In the genomic region with DNA sequence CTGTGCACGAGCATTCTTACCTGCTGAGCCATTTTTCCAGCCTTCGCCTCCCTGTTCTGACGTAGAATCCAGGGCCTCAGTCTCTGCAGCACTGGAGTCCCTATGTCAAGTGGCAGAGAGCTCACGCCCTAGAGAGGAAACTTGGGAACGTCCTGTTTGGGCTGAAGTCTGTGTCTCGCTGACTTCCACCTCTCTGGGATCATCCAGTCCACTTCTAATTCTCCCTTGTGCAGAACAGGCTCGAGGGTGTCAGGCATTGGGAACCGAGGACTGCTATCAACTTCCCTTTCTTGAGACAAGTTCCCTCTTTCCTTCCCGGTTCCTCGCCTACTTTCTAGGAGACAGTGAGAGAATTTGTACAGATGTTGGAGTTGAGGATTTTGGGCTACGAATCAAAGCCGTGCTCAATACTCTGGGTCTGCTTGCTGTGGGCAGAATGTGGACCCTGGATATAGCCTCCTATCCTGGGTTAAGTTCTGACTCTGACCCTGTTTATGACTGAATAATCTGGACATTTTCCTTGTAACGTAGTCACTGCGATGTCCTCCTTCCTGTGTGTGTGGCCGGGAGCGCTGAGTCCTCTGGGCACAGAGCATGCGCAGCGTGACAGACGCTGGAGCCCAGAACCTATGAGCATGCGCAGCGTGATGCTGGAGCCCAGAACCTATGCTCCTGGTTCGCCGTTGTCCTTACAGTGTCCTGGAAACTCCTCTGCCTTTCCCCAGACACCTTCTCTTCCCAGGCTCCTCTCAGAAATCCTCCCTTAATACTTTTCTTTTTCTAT, we compare ENCODE assay signal across 13 mouse cellular contexts. TPM values are rescaled to one million over a fixed set of nuclear protein-coding genes. Genes with fewer than 3 reads are reported as not detected.
A peak's percentile ranks its signal among the peaks of the same experiment; 100 is the strongest.
DNase-seq lines count a peak whose midpoint lies in the region; ATAC-seq and TF ChIP-seq lines count a peak whose summit lies in the region.
"Had no signal": no experiment of that assay in that cellular context is flagged by ENCODE, and none has a peak within 500 bp of the region (broad histone marks: within the 10 kb centered on the region; RNA-seq: fewer than 3 reads in every experiment).

No protein-coding gene starts in this region.

- no peaks in the 10 kb centered on the region for H3K9me3 ChIP-seq in embryonic facial prominence, embryonic 10.5 days
- no peaks in the 10 kb centered on the region for H3K9me3 ChIP-seq in hindbrain, embryonic 15.5 days
- H3K9me3 ChIP-seq in neural tube, embryonic 12.5 days: no peaks in the 10 kb centered on the region
- H3K9me3 ChIP-seq: liver, embryonic 13.5 days had no signal

- ATAC-seq in hindbrain, embryonic 15.5 days (ENCODE audit: low FRiP score, low read depth): no peak
- 0 out of 2 replicates have a peak, but pooled peaks have one; percentile 8 for ATAC-seq in neural tube, embryonic 12.5 days (ENCODE audit: low FRiP score, low read depth)

- intact Hi-C loops in heart, adult 2 months (cut with DNase I): no loop called here

- peak; percentile 53 for TF ChIP-seq POLR2A in heart, adult 2 months (IDR thresholded peaks at IDR 0.05; ENCODE audit: insufficient read depth, low read depth, low read length)

- no peak overlapping the region for H3K4me2 ChIP-seq in hindbrain, embryonic 15.5 days
- no peak overlapping the region for H3K4me2 ChIP-seq in neural tube, embryonic 12.5 days (replicated peaks)
- H3K4me2 ChIP-seq: liver, embryonic 13.5 days had no signal

- H3K27me3 ChIP-seq in heart, adult 2 months (ENCODE audit: control insufficient read depth, insufficient read depth, low read length): no peaks in the 10 kb centered on the region
- peaks cover 15% of the 10 kb centered on the region for H3K27me3 ChIP-seq in embryonic facial prominence, embryonic 10.5 days (replicated peaks; ENCODE audit: low read depth, poor library complexity, severe bottlenecking)
- no peaks in the 10 kb centered on the region for H3K27me3 ChIP-seq in hindbrain, embryonic 15.5 days
- H3K27me3 ChIP-seq in neural tube, embryonic 12.5 days (replicated peaks): no peaks in the 10 kb centered on the region; the same call in 1 of the 2 replicates

- no peak overlapping the region for H3K9ac ChIP-seq in heart, adult 2 months (ENCODE audit: low read depth, low read length)
- H3K9ac ChIP-seq in hindbrain, embryonic 15.5 days: no peak overlapping the region
- no peak overlapping the region for H3K9ac ChIP-seq in neural tube, embryonic 12.5 days
- H3K9ac ChIP-seq: liver, embryonic 13.5 days had no signal

- no peak overlapping the region for H3K4me3 ChIP-seq in heart, adult 2 months
- H3K4me3 ChIP-seq in embryonic facial prominence, embryonic 10.5 days: no peak overlapping the region
- H3K4me3 ChIP-seq in hindbrain, embryonic 15.5 days: no peak overlapping the region
- H3K4me3 ChIP-seq in neural tube, embryonic 12.5 days: no peak overlapping the region
- H3K4me3 ChIP-seq: liver, embryonic 13.5 days had no signal

- DNase-seq in heart, adult 2 months: no peak
- no peak for DNase-seq in heart, adult 8-10 months (ENCODE audit: low spot score)
- no peak for DNase-seq in embryonic facial prominence, embryonic 10.5 days (ENCODE audit: low spot score)
- DNase-seq in retina, embryonic 14.5 days (ENCODE audit: low spot score): no peak
- DNase-seq in layer of hippocampus, postnatal 10 days (ENCODE audit: low spot score in 2 of 2): no peak
- no peak for DNase-seq in right cerebral cortex, postnatal 25 days
- DNase-seq: cerebellum, adult 9-11 months; gastrocnemius, postnatal 10 days; kidney, adult 9 months; liver, embryonic 13.5 days; lung, postnatal 4 days had no signal

- no peaks in the 10 kb centered on the region for H3K36me3 ChIP-seq in heart, adult 2 months (ENCODE audit: control insufficient read depth, insufficient read depth, low read length)
- H3K36me3 ChIP-seq in embryonic facial prominence, embryonic 10.5 days (replicated peaks): no peaks in the 10 kb centered on the region
- no peaks in the 10 kb centered on the region for H3K36me3 ChIP-seq in hindbrain, embryonic 15.5 days
- peaks cover 3% of the 10 kb centered on the region; the same call in 1 of the 2 replicates for H3K36me3 ChIP-seq in neural tube, embryonic 12.5 days
- H3K36me3 ChIP-seq: liver, embryonic 13.5 days had no signal

- H3K4me1 ChIP-seq in heart, adult 2 months (ENCODE audit: control insufficient read depth, insufficient read depth, low read length): peaks cover 13% of the 10 kb centered on the region
- peaks cover 38% of the 10 kb centered on the region for H3K4me1 ChIP-seq in embryonic facial prominence, embryonic 10.5 days
- H3K4me1 ChIP-seq in hindbrain, embryonic 15.5 days (replicated peaks): peaks cover 25% of the 10 kb centered on the region
- peaks cover 27% of the 10 kb centered on the region for H3K4me1 ChIP-seq in neural tube, embryonic 12.5 days

- 68% methylated on average over 23 of the region's 23 CpGs for WGBS in heart, adult 2 months
- WGBS in embryonic facial prominence, embryonic 10.5 days: 81% methylated on average over 23 of the region's 23 CpGs
- WGBS in hindbrain, embryonic 15.5 days: 80% methylated on average over 23 of the region's 23 CpGs
- WGBS in neural tube, embryonic 12.5 days: 84% methylated on average over 23 of the region's 23 CpGs

- H3K79me2 ChIP-seq in heart, adult 2 months (replicated peaks; ENCODE audit: control insufficient read depth, insufficient read depth, low read length): no peaks in the 10 kb centered on the region

- no peak for TF ChIP-seq EP300 in heart, adult 2 months (IDR thresholded peaks at IDR 0.05; ENCODE audit: insufficient read depth, low read depth, low read length)

- peak overlapping the region; percentile 23; the same call in 1 of the 2 replicates for H3K27ac ChIP-seq in heart, adult 2 months
- H3K27ac ChIP-seq in embryonic facial prominence, embryonic 10.5 days (replicated peaks): 0 out of 2 replicates have a peak overlapping the region, but pooled peaks have one; percentile 5
- H3K27ac ChIP-seq in hindbrain, embryonic 15.5 days (replicated peaks): peak overlapping the region; percentile 76
- H3K27ac ChIP-seq in neural tube, embryonic 12.5 days: no peak overlapping the region; the same call in 1 of the 2 replicates
- H3K27ac ChIP-seq: liver, embryonic 13.5 days had no signal

- no peak for TF ChIP-seq CTCF in heart, adult 2 months (IDR thresholded peaks at IDR 0.05)

RNA-seq across cellular contexts. Expression of gene Asap3, which starts 18.7 kb away (rescaled TPM):
- 10 to 100 TPM in 1 of 2 experiments, 1 to 10 TPM in 1; 7.8 to 10.2 TPM for total RNA-seq in heart, adult 2 months (2021)
- 8.6 and 9.4 TPM in 2 replicates for polyA plus RNA-seq in heart, adult 2 months (2012; rRNA removed)
- total RNA-seq in heart, adult 8-10 months (2022): 10 to 100 TPM in 1 of 4 experiments, 1 to 10 TPM in 3; 6.8 to 12.6 (median 9.1) TPM
- polyA plus RNA-seq in embryonic facial prominence, embryonic 10.5 days (2016; fragmentation: Nextera tagmentation; extraction: Ambion mirVana): 4.2 and 5.3 TPM in 2 replicates
- 5.8 and 6.5 TPM in 2 replicates for polyA plus RNA-seq in hindbrain, embryonic 15.5 days (2015; fragmentation: Nextera tagmentation; extraction: Ambion mirVana)
- polyA plus RNA-seq in neural tube, embryonic 12.5 days (2016; fragmentation: Nextera tagmentation; extraction: Ambion mirVana): 10.4 and 11.4 TPM in 2 replicates
- 1 to 10 TPM; 5.1 to 5.6 TPM for total RNA-seq in layer of hippocampus, postnatal 10 days (2021)

RNA-seq across cellular contexts. Expression of gene Tcea3, which starts 22.7 kb away (rescaled TPM):
- 100 to 1,000 TPM; 112 to 138 TPM for total RNA-seq in heart, adult 2 months (2021)
- 46.9 and 48.7 TPM in 2 replicates for polyA plus RNA-seq in heart, adult 2 months (2012; rRNA removed)
- 100 to 1,000 TPM; 142 to 162 (median 148) TPM for total RNA-seq in heart, adult 8-10 months (2022)
- polyA plus RNA-seq in embryonic facial prominence, embryonic 10.5 days (2016; fragmentation: Nextera tagmentation; extraction: Ambion mirVana): 0.83 and 0.97 TPM in 2 replicates
- 2.4 TPM in 2 replicates for polyA plus RNA-seq in hindbrain, embryonic 15.5 days (2015; fragmentation: Nextera tagmentation; extraction: Ambion mirVana)
- 3.0 and 4.5 TPM in 2 replicates for polyA plus RNA-seq in neural tube, embryonic 12.5 days (2016; fragmentation: Nextera tagmentation; extraction: Ambion mirVana)
- total RNA-seq in layer of hippocampus, postnatal 10 days (2021): under 1 TPM; 0.55 to 0.89 TPM

RNA-seq across cellular contexts. Expression of gene E2f2, which starts 52.7 kb away (rescaled TPM):
- total RNA-seq in heart, adult 2 months (2021): 1 to 10 TPM in 1 of 2 experiments, under 1 TPM in 1; 0.65 to 5.3 TPM
- 0.41 and 1.3 TPM in 2 replicates for polyA plus RNA-seq in heart, adult 2 months (2012; rRNA removed)
- total RNA-seq in heart, adult 8-10 months (2022): 1 to 10 TPM in 1 of 4 experiments, under 1 TPM in 3; 0.38 to 2.1 (median 0.59) TPM
- polyA plus RNA-seq in embryonic facial prominence, embryonic 10.5 days (2016; fragmentation: Nextera tagmentation; extraction: Ambion mirVana): 6.2 TPM in 2 replicates
- polyA plus RNA-seq in hindbrain, embryonic 15.5 days (2015; fragmentation: Nextera tagmentation; extraction: Ambion mirVana): 2.8 and 3.6 TPM in 2 replicates
- polyA plus RNA-seq in neural tube, embryonic 12.5 days (2016; fragmentation: Nextera tagmentation; extraction: Ambion mirVana): 9.5 and 10.4 TPM in 2 replicates
- total RNA-seq in layer of hippocampus, postnatal 10 days (2021): 1 to 10 TPM; 1.1 to 2.3 TPM

RNA-seq across cellular contexts. Expression of gene Zfp46, which starts 59.6 kb away (rescaled TPM):
- total RNA-seq in heart, adult 2 months (2021): 10 to 100 TPM; 33.7 to 39.6 TPM
- polyA plus RNA-seq in heart, adult 2 months (2012; rRNA removed): 32.1 and 49.6 TPM in 2 replicates
- total RNA-seq in heart, adult 8-10 months (2022): 10 to 100 TPM; 31.3 to 46.4 (median 39.0) TPM
- polyA plus RNA-seq in embryonic facial prominence, embryonic 10.5 days (2016; fragmentation: Nextera tagmentation; extraction: Ambion mirVana): 24.2 and 26.2 TPM in 2 replicates
- polyA plus RNA-seq in hindbrain, embryonic 15.5 days (2015; fragmentation: Nextera tagmentation; extraction: Ambion mirVana): 38.8 and 41.3 TPM in 2 replicates
- 38.3 and 39.7 TPM in 2 replicates for polyA plus RNA-seq in neural tube, embryonic 12.5 days (2016; fragmentation: Nextera tagmentation; extraction: Ambion mirVana)
- 10 to 100 TPM; 88.7 to 93.8 TPM for total RNA-seq in layer of hippocampus, postnatal 10 days (2021)
